Mouse (Mus musculus): ENCODE measurements around the gene Bdkrb2. TPM values are rescaled to one million over a fixed set of nuclear protein-coding genes. Genes with fewer than 3 reads are reported as not detected.

Gene Bdkrb2
- total RNA-seq, 2 experiments from 2014 or later: 0.42 to 0.58 TPM

- DNase-seq: no peak
- intact Hi-C loops (cut with DNase I): no loop called here
These were observed 73.5 kb downstream of the Bdkrb2 start for GRCm38 (mm10) chr12:105636551-105636950.

- intact Hi-C loops (cut with DNase I): no loop called here
- no peak for DNase-seq
These were observed 74.5 kb downstream of the Bdkrb2 start for GRCm38 (mm10) chr12:105637554-105637953.

GRCm38 (mm10) chr12:105642770-105643321 lies 79.8 kb downstream of the Bdkrb2 start:
- intact Hi-C loops (cut with DNase I): no loop called here

More at GRCm38 (mm10) chr12:105642770-105643321, 79.8 kb downstream of the Bdkrb2 start:
- DNase-seq: no peak

Other genes with a start within 250 kb of the Bdkrb2 start
- 10 to 100 TPM; 20.1 to 21.1 TPM for gene Tunar, start 229.4 kb upstream of the Bdkrb2 start, total RNA-seq (2021)
- gene D430019H16Rik, start 109.4 kb upstream of the Bdkrb2 start, total RNA-seq (2021): 100 to 1,000 TPM; 210 to 211 TPM
- not detected for gene Bdkrb1, start 39.9 kb downstream of the Bdkrb2 start, total RNA-seq (2021)
- gene Gskip, start 121.6 kb downstream of the Bdkrb2 start, total RNA-seq (2021): 10 to 100 TPM; 14.2 to 14.4 TPM
- 10 to 100 TPM; 38.5 to 39.3 TPM for gene Atg2b, start 122.0 kb downstream of the Bdkrb2 start, total RNA-seq (2021)
- gene Ak7, start 142.8 kb downstream of the Bdkrb2 start, total RNA-seq (2021): 1 to 10 TPM; 1.4 TPM
- gene Papola, start 221.5 kb downstream of the Bdkrb2 start, total RNA-seq (2021): 100 to 1,000 TPM; 150 to 173 TPM